Mouse (Mus musculus): ENCODE data around the gene Neurog3.

Gene Neurog3

GRCm38 (mm10) chr10:62137150-62137549 lies 4.3 kb downstream of the Neurog3 start:
- DNase-seq (ENCODE audit: low spot score in 2 of 2) = no peak

GRCm38 (mm10) chr10:62138040-62138439 lies 5.2 kb downstream of the Neurog3 start:
- DNase-seq (ENCODE audit: low spot score in 2 of 2) = no peak

- DNase-seq (ENCODE audit: low spot score in 2 of 2) = no peak
These were observed 10.9 kb downstream of the Neurog3 start, which contains the start of gene Fam241b for GRCm38 (mm10) chr10:62143820-62144219. Gene Fam241b (minus strand): TSS chr10:62143920.

- DNase-seq (ENCODE audit: low spot score in 2 of 2) = no peak
These were observed 13.1 kb downstream of the Neurog3 start for GRCm38 (mm10) chr10:62145957-62146356.

GRCm38 (mm10) chr10:62147466-62148248 lies 14.8 kb downstream of the Neurog3 start:
- no peak for DNase-seq (ENCODE audit: low spot score in 2 of 2)

GRCm38 (mm10) chr10:62149929-62150328 lies 17.0 kb downstream of the Neurog3 start:
- DNase-seq (ENCODE audit: low spot score in 2 of 2) = no peak

- DNase-seq (ENCODE audit: low spot score in 2 of 2) = no peak
These were observed 29.5 kb downstream of the Neurog3 start for GRCm38 (mm10) chr10:62162410-62162809.

GRCm38 (mm10) chr10:62172841-62173553 lies 40.1 kb downstream of the Neurog3 start:
- no peak for DNase-seq (ENCODE audit: low spot score in 2 of 2)

- DNase-seq (ENCODE audit: low spot score in 2 of 2) = no peak
These were observed 41.1 kb downstream of the Neurog3 start for GRCm38 (mm10) chr10:62173941-62174448.

GRCm38 (mm10) chr10:62174533-62175313 lies 41.8 kb downstream of the Neurog3 start:
- DNase-seq (ENCODE audit: low spot score in 2 of 2) = no peak

- no peak for DNase-seq (ENCODE audit: low spot score in 2 of 2)
These were observed 47.1 kb downstream of the Neurog3 start for GRCm38 (mm10) chr10:62179944-62180343.

- DNase-seq (ENCODE audit: low spot score in 2 of 2) = no peak
These were observed 48.8 kb downstream of the Neurog3 start for GRCm38 (mm10) chr10:62181701-62182100.

- DNase-seq (ENCODE audit: low spot score in 2 of 2) = no peak
These were observed 49.7 kb downstream of the Neurog3 start for GRCm38 (mm10) chr10:62182471-62183014.

- DNase-seq (ENCODE audit: low spot score in 2 of 2) = peak; percentile 61 to 98
These were observed 50.2 kb downstream of the Neurog3 start for GRCm38 (mm10) chr10:62183053-62183452.

Measured in left cerebral cortex, adult 9 months (tissue).